Mouse (Mus musculus): ENCODE data around the gene Pnmal2.

Pnmal2 gene

DNA sequence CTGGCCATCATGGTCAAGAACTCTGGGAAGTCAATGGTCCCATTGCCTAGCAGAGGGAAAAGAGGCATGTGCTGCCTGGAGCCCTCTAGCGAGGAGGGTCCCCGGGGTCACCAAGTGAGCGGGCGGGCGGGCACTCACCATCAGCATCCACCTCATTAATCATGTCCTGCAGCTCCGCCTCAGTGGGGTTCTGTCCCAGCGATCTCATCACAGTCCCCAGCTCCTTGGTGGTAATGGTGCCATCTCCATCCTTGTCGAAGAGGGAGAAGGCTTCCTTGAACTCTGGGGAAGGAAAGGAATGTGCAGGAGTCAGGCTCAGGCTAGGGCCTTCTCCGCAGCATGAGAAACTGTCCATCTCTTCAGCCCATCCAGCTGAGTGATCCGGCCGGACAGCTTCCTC lies 27.0 kb upstream of the Pnmal2 start:
- no peak for DNase-seq (ENCODE audit: low spot score)

DNA sequence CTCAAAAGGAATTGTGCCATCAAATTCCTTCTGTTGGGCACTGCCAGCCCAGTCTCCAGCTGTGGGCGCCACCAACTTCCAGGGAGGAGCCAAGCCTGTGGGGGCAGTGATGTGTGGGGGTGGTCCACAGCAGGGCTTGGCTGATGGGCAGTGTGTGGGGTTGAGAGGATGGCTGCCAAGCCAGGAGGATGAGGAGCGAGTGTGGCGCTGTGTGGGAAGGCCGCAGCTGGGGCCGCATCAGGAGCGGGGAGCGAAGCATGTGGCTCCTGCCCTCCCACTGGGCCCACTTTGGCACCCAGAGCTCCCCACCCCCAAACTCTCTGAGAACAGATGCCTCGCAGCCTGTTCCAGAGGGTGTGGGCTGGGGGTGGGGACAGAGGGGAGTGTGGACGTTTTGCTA lies 26.5 kb upstream of the Pnmal2 start:
- no peak for DNase-seq (ENCODE audit: low spot score)

DNA sequence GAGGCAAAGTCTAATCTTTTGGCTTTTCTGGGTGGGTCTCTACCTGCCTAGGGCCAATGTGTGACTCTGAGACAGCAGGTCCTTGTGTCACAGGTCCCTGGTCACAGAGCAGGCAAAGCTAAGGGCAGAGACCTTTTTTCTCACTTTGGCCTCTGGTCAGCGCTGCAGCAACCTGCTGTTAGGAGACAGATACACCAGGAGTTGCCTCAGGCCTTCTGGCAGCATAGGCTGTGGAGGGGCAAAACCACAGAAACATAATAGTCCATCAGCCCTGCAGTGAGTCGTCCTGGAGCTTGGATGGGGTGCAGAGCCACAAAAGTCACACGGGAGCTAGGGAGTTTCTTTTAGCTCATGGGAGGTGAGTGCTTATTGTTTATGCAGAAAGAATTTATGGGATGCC lies 25.8 kb upstream of the Pnmal2 start:
- no peak for DNase-seq (ENCODE audit: low spot score)

DNA sequence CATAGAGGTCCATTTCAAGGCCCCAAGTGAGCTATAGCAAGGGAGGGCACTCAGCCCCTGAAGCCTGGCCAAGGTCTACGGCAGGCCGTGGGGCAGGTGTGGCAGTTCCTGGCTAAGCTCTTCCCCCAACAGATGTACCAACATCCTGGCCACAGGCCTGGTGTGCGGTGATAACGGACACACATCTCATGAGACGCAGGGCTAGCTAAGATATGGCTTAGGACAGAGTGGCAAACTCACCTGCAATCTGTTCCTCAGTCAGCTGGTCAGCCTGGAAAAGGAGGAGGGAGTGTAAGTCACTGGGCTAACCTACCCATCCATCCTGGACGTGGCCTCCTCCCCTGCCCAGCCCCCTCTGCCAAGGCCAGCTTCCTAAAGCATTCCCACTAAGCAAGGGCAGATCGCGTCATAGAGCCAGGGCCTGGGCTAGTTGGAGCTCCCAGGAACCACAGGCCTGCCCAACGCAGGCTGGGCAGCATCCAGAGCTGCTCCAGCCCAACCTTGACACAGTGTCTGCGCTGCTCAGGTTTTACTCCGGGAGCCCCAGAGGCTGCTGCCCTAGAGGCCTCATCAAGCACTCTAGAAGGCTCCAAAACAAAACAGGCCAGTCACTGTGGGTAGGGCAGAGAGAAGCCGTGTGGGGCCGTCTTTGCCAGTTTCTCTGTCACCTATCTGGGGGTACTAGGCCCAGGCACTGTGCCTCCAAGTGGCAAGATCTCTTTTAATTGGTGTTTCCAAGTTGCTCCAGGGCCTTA lies 24.9 kb upstream of the Pnmal2 start:
- no peak for DNase-seq (ENCODE audit: low spot score)

DNA sequence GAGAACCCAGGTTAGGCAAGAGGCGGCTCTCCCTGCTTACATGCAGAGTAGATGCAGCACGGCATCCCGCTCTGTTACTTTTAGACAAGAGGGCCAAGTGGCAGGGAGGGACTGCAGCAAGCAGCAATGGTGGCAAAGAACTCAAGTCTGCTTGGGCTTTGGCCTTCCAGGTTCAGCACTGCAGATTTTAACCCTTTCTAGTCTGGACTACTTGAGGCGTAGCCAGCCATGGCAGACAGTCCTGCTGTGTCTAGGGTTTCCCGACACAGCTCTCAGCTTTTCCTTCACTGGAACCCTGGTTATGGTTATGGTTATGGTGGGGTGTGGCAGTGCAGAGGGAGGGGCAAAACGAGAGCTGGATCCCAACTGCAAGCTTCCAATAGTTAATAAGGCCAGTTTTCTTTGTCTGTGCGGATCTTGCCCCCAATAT lies 24.3 kb upstream of the Pnmal2 start:
- DNase-seq (ENCODE audit: low spot score): no peak

DNA sequence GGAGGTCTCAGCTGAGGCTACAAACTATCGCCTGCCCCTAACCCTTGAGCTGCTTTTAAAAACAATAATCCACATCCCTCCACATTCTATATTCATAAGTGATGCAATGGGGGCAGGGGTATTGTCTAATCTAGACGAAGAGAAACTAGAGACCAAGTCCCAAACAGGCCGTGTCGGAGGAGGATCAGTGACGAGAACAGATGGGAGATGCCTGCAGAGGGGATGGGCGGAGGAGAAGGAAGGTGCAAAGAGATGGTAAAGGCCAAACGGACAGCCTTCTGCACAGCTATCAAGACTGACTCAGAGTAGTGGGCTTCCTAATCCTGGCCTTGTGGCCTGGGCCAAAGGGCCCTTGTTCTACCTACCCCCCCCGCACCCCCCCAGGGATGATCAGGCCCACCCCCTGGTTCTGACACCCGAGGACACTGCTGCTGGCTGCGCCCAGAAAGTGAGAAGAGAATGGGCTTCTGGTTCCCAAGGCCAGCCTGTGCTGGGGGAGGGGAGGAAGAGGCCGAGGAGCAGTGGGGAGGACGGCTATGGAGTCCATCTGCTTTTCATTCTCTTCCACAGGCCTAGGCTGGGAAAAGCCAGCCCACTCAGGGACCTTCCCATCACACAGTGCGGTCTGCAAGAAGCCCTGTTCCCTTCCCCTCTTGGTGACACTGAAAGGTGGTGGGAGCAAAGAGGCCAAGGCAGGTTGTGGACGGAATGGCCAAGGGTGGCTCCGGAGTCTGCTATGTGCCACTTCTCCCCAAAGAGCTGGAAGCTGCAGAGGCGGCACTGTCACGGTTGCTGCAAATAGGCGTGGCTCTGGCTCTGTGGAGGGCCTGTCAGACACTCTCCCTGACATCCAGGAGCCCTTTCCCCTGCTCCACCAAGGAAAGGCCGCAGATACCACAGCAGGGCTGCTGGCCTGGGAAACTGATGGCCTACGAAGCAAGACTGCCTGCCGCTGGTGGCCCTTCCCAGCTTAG lies 23.4 kb upstream of the Pnmal2 start:
- DNase-seq (ENCODE audit: low spot score): peak; percentile 55

DNA sequence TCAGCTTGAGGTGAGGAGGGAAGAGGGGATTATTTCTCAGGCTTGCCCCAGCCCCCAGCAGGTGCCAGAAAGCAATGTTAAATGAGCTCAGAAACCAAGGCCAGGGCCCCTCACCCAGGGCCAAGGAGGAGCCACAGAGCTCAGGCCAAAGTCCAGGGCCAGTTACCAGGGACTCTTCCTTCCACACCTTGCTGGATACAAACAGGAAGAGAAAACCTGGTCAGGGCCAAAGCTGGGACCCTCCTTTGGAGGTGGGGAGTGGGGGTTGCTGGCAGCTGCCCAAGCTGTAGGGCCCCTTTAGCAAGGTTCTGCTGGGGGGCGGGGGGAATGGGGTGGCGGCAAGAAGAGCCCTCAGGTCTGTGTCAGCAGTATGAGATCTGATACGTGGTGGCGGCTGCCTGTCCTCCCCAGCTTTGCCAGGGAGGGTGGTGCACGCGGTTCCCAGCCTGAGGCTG lies 22.6 kb upstream of the Pnmal2 start:
- DNase-seq (ENCODE audit: low spot score): no peak

DNA sequence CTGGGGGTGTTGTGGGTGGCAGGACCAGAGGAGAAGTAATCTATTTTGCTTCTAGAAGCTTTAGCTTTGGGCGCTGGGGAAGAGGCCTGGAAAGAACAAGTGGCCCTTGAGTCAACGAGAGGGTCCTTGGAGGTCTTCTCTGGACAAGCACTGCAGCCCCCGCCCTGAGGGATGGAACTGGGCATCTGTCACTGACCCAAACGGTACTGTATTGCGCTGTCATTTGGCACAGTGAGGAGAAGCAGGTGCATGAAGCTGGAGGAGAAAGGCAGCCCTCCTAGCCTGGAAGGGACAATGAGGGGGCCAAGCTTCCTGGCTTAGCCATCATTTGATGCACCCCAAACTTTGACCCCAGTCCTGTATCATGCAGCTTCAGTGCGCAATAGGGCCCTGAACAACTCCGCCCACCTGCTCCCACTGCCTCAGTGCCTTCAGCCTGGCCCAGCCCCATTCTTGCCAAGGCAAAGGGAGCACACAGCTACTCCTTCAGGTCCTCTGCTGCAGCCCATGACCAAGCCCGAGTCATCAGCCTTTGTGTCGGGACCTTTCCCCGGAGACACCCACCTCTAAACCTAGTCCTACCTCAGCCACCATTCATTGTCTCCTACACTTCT lies 22.0 kb upstream of the Pnmal2 start:
- DNase-seq (ENCODE audit: low spot score): no peak

DNA sequence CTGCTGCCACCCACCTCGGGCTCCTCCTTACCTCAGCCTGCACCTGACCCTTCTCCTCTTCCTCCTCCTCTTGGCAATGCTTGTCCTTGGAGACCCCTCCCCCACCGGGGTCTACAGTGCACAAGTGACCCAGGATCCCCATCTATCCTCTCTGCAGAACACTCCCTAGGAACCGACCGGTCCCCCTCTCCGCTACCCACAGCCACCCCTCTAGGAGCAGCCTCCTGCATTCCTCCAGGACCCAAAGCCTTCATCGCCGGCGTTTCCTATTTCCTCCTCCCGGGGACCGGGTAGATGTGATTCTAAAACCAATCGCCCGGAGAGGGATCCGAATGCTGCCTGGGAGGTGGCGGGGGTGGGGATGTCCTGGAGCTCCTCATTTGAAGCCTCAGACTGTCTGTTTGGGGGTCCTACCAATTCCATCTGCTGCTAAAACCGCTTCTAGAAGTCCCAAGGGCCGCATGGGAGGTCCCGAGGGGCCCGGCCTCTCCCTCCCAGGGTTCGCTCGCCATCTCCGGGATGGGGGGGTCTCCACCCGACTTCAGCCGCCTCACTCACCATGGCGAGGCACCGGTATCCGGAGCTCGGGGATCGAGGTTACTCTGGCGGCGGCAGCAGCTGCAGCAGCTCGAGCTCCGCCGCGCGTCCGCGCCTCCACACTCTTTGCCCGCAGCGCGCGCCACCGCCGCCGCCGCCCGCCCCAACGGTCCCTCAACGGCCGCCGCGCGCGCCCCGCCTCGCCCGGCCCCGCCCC lies 21.0 kb upstream of the Pnmal2 start:
- peak; percentile 28 for DNase-seq (ENCODE audit: low spot score)

DNA sequence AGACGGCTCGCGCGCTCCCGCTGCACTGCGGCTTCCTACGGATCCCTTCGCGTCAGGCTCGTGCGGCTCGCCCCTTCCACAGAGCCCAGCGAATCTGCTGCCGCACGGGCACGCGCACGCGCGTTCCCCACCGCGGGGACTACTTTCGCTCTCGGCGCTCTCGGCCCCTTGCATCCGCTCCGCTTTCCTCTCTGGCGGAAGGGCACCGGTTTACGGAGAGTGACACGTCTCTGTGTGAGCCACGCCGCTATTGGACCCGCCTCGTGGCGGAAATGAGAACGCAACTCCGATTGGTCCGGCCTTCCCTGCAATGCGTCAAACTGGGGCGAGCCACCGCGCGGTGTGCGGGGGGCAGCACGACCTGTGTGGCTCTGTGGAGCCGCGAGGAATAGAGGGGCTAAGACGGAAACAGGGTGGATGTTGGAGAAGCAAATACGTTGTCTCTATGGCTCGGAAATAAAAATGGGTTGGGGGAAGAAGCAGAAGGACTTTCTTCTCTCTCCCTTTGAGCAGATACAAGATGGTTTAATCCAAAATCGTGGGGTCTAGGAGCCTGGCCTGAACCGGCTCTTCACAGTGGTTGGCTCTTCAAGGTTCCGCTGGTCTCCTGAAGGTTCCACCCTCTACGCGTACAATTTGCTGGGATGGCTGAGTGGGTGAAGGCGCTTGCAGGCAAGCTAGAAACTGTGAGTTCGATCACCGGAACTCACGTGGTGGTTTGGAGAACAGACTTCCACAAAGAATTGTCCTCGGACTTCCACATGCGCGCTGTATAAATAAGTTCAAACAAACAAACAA lies 20.2 kb upstream of the Pnmal2 start, which contains the start of gene Calm3:
Gene Calm3, minus strand, starts transcription at position 78 of the 798 bp plus-strand sequence.
- DNase-seq (ENCODE audit: low spot score): peak; percentile 100

DNA sequence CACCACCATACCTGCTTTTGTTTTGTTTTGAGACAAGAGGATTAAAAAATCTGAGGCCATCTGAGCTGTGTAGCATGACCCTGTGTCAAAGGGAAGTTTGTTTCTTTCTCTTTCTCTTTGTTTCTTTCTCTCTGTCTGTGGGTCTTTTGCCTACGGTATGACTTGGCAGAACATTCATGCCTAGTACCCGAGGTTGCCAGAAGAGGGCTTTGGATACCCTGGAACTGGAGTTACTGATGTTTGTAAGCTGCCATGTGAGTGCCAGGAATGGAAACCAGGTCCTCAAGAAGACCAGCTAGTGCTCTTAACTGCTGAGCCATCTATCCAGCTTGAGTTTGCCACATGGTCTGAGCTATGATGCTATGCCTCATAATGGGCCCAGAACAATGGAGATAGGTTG lies 16.1 kb upstream of the Pnmal2 start:
- no peak for DNase-seq (ENCODE audit: low spot score)

DNA sequence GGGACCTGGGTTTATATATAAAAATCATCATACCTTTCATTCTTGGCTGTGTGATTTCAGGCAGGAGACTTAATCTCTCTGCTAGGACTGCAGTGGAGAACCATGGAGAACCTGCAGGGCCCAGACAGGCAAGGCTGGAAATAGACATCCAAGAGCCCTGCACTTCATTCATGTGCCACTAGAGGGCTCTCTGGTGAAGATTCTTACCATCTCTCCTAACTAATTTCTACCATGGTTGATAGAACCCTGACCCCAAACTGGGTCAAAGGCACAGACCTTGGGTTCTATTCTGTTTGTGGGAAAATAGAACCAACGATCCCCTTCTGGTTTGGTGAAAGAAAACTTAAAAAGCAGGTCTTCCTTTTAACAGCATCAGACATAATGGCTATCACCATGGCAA lies 13.6 kb upstream of the Pnmal2 start:
- DNase-seq (ENCODE audit: low spot score): peak; percentile 52

DNA sequence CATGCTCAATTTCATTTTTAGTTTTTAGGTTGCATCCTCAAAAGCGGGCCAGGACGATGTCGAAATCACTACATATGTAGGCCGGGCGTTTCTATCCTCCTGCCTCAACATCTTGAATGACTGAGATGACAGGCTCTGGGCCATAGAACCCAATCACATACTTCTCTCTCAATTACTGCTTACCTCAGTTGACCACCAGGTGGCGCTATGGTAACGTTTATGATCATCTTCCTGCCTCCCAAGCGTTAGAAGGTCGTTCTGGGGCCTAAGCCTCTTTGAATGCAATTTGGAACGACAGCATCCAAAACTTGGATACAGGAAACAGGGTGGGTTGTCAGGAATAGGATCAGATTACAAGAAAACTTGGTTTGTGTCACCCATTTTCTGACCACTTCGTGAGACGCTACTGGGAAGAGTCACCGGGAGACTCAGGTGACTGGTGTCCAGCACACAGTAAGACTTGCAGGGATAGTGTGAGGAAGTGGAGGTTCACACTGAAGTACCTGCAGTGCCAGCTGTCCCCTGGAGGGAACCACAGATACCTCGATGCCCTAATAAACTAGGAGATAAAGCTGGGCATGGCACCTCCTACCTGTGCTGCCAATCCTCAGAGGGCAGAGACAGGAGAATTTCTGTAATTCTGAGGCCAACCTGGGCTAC lies 12.4 kb upstream of the Pnmal2 start:
- peak; percentile 94 for DNase-seq (ENCODE audit: low spot score)

DNA sequence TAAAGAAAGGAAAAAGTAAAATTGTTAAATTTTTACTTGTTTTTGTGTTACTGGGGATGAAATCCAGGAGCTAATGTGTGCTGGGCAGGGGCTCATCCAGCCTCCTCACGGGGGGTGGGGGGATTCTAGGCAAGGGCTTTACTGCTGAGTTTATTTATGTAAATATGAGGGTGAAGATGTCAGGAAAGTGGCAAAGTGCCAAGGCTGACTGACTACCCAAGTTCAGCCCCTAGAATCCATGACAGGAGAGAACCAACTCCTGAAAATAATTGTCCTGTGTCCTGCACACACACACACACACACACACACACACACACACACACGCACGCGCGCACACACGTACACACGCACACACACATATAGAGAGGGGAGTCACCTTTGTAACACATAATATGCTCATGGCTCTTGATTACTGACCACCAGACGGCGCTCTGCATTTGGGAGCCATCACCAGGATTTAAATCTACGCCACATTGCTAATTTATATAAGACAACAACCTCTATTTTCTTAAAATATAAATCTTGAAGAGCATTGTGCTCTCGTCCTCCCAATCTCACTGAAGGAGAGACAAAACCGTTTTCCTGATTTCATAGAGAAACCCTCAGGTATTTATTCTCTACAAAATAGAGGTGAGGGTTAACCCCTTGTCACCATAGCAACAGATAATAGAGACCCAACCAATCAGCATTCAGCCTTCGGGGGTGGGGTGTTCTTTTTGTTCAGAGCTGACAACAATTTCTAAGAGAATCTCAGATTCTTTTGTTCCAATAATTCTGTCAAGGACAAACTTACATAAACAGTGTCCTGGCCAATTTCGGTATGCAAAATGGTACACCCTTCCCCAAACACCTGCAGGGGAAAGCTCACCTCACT lies 11.5 kb upstream of the Pnmal2 start:
- DNase-seq (ENCODE audit: low spot score): peak; percentile 72

DNA sequence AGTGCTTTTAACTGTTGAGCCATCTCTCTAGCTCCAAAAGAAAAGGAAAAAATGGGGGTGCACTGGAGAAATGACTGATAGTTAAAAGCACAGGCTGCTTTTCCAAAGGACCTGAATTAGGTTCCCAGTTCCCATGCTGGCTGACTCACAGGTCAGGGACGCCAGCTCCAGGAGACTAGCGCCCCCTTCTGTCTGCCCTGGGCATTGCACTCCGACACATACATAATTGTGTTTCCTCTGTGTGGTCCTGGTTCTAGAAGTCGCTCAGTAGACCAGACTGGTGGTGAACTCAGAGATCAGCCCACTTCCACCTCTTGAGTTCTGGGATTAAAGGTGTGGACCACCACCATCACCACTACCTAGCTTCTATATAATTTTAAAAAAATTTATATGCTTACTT lies 7.2 kb upstream of the Pnmal2 start:
- DNase-seq (ENCODE audit: low spot score): no peak

DNA sequence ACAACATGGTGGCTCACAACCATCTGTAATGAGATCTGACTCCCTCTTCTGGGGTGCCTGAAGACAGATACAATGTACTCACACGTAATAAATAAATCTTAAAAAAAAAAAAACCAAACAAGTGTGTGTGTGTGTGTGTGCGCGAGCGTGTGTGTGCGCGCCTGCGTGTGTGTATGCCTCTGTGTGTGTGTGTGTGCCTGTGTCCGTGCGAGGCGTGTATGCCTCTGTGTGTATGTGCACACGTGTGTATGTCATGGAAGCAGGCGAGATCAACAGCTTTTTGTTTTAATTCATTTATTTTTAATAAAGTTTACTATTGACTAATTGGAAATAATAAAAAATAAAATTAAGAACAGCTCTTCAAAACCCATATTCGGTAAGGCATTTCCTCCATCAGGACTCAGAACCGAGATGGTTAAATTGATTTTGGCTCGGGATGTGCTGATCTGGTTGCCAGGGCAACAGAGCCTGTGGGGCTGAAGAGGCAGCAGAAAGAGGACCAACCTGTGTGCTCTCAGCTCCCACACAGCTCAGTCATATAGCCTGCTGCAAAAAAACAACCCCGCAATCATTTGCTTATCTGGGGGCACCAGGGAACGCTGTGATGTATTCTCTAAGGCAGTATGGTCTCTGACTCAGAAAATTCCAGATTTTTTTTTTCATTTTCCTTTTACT lies 6.2 kb upstream of the Pnmal2 start:
- DNase-seq (ENCODE audit: low spot score): no peak

DNA sequence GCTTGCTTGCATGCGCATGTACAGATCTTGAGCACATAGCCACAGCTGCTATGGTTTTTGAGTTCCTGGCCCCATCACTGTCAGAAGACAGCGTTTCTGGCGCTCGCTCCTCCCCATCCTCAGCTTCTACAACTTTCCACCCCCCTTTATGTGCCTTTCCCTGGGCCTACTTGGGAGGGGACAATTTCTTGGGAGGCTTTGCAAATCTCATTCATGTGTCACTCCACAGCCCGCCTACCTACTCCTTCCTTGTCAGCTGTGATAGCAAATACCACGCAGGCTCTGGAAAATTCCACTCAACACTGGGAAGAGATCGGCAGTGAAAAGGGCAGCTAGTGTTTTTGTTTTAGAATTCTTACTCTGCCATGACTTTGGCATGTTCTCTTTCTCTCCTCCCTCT lies 4.2 kb upstream of the Pnmal2 start:
- no peak for DNase-seq (ENCODE audit: low spot score)

DNA sequence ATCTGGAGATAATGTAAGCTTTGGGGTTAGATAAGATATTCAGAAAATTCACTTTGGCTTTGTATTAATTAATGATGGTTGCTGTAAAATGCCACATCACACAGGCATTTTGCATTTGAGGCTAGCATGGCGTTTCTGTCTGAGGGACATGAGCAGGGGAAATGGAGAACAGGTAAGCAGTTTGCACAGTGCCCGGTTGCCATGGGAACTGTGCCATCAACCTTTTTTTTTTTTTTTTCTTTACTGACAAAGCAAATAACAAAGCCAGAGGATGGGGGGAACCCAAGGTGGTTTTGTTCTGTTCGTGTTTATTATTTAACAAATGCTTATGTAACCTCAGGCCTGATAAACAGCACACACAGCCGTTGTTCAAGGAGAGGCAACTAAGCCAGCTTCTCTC lies 1.6 kb upstream of the Pnmal2 start:
- DNase-seq (ENCODE audit: low spot score): no peak

DNA sequence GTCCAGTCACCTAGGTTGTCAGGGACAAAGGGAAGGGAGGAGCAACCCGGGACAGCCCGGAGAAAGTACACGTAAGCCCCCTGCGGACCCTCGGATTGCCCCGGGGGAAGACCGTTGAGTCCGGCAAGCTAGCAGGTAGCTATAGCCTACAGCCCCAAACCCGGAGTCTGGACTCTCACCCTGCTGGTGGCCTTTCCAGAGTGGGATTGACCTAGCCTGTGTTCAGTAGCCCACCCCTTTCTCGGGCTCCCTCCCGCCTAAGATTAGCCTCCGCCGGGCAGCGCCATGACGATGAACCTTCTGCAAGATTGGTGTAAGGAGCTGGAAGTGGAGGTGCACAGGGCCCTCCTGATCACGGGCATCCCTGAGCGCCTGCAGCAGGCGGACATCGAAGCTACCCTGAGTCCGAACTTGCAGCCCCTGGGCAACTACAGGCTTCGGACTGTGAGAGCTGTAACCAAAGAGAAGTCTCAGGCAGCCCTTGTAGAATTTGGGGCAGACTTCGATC lies 380 bp downstream of the Pnmal2 start:
- DNase-seq (ENCODE audit: low spot score): no peak

All from embryo, embryonic 10 days (tissue).